Mouse (Mus musculus): ENCODE measurements around the gene Atp9a.

DNA sequence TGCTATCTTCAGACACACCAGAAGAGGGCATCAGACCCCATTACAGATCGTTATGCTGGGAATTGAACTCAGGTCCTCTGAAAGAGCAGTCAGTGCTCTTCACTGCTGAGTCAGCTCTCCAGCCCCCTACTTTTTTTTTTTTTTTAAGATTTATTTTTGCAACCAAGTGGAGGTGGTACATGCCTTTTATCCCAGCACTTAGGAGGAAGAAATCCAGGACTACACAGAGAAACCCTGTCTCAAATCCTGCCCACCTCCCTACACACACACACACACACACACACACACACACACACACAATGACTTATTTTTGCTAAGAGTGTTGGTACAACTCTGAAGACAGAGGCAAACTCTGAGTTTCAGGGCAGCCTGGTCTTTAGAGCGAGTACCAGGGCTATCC is 59.5 kb downstream of the Atp9a start:
- TF ChIP-seq CTCF (IDR thresholded peaks at IDR 0.05 in 2 of 3, conservative IDR thresholded peaks at IDR 0.05 in 1 of 3; ENCODE audit: control insufficient read depth in 1 of 3, insufficient read depth in 1 of 3, low read depth in 2 of 3, low read length in 3 of 3, poor library complexity in 1 of 3, severe bottlenecking in 1 of 3): no peak
- TF ChIP-seq POLR2A (IDR thresholded peaks at IDR 0.05; ENCODE audit: control insufficient read depth in 1 of 2, insufficient read depth in 1 of 2, low read depth in 1 of 2, low read length in 2 of 2, poor library complexity in 1 of 2): no peak
- no peak for TF ChIP-seq CHD2 (IDR thresholded peaks at IDR 0.05; ENCODE audit: low read length)
- no peak for TF ChIP-seq TAL1 (IDR thresholded peaks at IDR 0.05; ENCODE audit: low read length)
- TF ChIP-seq RCOR1 (IDR thresholded peaks at IDR 0.05; ENCODE audit: low read depth, low read length): no peak
- TF ChIP-seq MYC (IDR thresholded peaks at IDR 0.05; ENCODE audit: low read depth, low read length): no peak
- TF ChIP-seq MXI1 (IDR thresholded peaks at IDR 0.05; ENCODE audit: low read depth, low read length): no peak
- TF ChIP-seq GATA1 (IDR thresholded peaks at IDR 0.05; ENCODE audit: low read depth, low read length): no peak
- no peak for TF ChIP-seq NRF1 (IDR thresholded peaks at IDR 0.05; ENCODE audit: insufficient read depth, low read depth, low read length, poor library complexity, severe bottlenecking)
- TF ChIP-seq E2F4 (IDR thresholded peaks at IDR 0.05; ENCODE audit: borderline replicate concordance, low read depth, low read length): no peak
- no peak for TF ChIP-seq USF1 (IDR thresholded peaks at IDR 0.05; ENCODE audit: low read depth, low read length)
- no peak for TF ChIP-seq POLR2AphosphoS5 (IDR thresholded peaks at IDR 0.05; ENCODE audit: borderline replicate concordance, low read depth, low read length)
- no peak for TF ChIP-seq EP300 (IDR thresholded peaks at IDR 0.05; ENCODE audit: low read depth in 1 of 2, low read length in 2 of 2)

All from MEL (cell line).